Mouse (Mus musculus) left cerebral cortex, postnatal 25 days (tissue): ENCODE data around the gene Slc39a11. TPM values are rescaled to one million over a fixed set of nuclear protein-coding genes. Genes with fewer than 3 reads are reported as not detected.
A peak's percentile ranks its signal among the peaks of the same experiment; 100 is the strongest.

Experiments
- DNase-seq, 2 experiments: peaks; one replicate each; pipeline ENCODE4 v3.0.0; 2022; ENCODE audit warnings: low spot score in 2 of 2, mixed read lengths in 1 of 2
- intact Hi-C: fragments of 180-260 bp; cut with DNase I; formaldehyde crosslinking; loops from one replicate; pipeline ENCODE4 v1.15.1; 2025
- total RNA-seq, 2 experiments: library from RNA; stranded (reverse); gene quantifications; 2 replicates each; pipeline ENCODE4 v1.2.3; 2021

Slc39a11 gene
- total RNA-seq, 2 experiments from 2014 or later, result 11.4 to 13.9 TPM

DNA sequence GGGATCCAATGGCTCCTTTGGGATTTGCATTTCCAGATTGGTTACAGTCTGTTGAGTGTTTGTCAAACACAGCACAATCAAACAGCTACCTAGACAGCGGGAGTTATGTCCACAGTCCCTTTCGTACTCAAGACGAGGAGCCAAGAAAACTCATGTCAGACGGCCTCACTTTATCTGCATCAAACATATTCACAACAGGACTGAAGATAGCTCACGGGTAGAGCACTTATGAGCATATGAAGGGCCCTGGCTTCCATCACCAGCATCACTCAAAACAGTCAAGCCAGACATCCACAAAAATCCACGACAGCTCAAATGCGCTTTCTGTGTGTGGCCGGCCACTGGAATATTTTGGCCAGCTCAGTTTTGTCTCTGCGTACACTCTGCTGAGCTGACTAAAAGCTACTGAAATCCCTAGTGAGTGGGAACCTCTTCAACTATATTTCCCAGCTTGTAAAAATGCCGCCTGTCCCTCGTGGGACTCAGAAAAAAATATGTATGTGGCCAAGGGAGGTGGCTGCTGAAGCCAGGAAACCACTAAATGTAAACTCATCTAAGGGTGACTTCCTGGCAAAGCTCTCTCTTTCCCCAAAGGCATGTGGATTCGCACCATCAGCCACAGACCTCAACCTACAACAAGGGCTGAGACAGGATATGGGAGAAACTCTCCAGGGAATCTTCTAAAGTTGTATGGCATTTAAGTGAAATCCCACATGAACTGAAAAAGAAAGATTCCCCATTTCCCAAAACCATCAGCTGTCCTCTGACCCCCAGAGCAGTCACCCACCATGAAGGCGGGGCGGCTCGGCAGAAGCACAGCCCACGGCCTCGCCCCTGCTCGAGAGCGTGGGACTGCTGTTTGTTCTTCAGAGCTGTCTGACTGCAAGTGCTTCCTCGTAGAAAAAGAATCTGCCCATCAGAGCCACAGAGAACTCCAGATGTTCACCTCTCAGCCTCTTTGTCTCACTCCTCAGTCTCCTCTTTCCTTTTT is 159.1 kb downstream of the Slc39a11 start:
- intact Hi-C loops, result no loop called here
- no peak for DNase-seq

DNA sequence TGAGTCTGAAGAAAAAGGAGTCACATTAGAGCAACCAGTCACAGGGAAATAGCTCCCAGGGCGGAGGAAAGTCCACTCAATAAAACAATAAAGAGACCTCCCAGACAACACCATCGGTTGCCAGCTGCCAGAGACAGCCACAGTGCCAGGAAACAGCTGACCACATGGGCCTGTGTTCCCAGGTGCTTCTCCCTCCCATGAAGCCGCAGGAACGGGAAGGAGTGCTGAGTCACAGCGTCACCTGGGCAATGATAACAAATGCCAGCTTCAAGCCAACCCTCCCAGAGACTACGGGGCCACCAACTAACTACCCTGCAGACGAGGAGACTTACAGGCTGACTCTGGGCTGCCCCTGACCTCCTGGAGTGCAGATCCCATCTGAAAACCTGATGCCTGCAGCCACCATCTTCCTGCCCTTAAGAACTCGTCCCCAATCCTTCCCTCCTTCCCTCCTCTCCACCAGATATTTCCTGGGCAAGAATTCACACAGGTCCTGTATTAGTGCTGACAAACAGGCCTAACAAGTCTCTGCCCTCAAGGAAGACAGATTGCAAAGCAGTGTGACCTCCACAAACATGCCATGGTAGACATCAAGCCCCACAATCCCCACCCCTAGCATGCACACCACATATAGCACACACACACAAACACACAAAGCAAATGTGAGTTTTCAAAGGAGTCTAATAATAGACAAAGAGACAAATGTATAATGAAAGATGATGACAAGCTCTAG is 162.1 kb downstream of the Slc39a11 start:
- DNase-seq, result no peak
- intact Hi-C loops, result no loop called here

DNA sequence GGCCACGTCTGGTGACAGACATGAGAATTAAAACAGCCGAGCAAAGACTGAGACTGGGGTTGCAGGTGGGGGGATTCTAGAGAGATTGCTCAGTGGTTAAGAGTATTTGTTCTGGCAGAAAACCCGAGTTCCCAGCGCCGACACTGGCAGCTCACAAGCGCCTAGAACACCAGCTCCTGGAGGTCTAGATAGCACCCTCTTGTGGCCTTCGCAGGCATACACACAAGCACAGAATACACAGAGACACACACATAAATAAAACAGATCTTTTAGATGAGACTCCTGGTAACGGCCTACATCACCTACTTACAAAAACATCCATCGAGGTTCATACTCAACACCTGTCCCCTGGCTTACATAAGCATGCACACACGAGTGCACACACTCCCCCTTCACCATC is 165.8 kb downstream of the Slc39a11 start:
- intact Hi-C loops, result no loop called here
- DNase-seq, result no peak

DNA sequence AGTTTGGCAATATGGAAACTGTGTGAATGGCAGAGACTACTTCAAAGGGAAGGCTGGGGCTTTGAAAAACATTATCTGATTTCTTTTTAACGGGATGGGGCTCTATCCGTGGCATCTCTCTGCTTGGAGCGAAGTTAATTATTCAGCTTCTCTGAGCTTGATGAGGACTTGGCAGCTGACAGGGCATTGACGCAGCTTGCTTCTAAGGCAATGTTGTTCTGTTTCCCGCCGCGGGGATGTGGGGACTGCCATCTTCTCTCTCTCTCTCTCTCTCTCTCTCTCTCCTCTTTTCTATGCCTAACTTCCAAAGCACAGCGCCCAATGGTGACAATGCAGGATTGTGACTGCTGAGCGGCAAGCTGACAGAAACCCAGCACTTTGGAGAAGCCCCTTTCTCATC is 172.3 kb downstream of the Slc39a11 start:
- DNase-seq, result no peak
- intact Hi-C loops, result no loop called here

DNA sequence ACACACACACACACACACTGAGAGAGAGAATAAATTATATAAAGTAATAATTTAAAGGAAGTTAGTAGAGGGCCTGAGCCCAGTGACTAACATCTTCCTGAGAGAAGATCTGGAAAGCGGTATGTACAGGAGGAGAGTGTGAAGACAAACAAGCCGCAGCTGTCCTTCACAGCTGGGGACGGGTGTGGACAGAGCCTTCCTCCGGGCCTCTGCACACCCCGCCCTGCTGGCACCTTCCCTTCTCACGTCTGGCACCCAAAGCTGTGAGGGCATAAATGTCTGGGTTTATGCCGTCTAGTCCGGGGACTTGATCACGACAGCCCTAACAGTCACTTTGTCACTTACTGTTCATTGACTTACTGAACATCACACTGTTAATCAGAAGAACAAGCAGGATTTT is 173.2 kb downstream of the Slc39a11 start:
- DNase-seq, result no peak
- intact Hi-C loops, result no loop called here

DNA sequence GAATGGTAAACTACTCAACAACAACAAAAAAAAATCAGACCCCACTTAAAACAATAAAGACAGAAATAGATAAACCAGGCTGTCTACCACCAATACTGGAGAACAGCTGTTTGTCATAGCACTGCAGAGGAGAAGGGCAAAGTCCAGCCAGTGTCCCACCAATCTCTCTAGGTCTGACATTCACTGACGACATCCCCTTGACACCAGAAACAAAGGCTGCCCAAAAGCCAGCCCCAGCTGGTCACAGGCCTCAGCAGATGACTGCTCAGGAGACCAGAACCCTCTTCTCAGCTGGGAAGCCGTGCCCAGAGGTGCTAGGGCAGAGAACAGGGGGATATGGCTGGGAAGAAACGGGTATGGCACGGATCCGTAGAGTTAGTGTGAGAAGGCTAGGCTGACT is 174.4 kb downstream of the Slc39a11 start:
- DNase-seq, result no peak
- intact Hi-C loops, result no loop called here

DNA sequence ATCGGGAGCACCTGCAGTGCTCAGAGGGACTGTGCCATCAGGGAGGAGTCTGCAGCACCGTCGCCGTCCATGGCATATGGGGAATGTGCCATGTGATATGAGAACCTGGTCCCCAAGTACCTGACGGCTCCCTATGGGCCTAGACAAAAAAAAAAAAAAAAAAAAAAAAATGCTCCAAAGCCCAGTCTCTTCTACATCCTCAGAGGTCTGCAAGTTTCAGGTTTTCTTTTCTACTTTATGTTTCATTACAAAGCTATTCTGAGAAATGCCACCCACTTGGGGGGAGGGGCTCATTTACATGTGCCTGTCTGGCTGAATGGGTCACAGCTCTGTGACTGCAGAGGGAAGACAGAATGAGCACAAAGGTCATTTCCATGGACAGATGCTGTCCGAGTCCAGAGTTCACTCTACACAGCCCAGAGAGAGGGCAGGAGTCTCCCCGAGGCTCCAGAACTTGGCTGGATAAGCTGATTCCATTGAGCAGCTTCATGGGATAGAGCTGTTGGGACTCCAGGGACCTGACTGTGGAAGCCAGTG is 175.8 kb downstream of the Slc39a11 start:
- intact Hi-C loops, result no loop called here
- no peak for DNase-seq

DNA sequence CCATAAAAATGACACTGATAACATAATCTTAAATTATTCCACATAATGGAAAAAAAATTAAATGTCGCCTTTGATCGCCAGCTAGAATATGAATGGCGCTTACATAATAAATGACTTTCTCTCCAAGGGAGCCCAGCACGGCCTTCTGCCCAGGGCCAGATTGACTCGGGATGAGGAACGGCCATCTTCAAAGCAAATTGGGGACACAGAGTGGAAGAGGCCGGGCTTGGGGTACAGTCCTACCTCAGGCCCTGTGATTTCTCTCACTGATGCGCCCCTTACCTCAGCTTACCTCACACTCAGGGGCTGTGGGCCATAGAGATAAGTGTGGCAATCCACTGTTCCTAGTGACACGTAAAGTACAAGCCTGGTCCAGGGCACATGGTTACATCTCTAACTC is 177.9 kb downstream of the Slc39a11 start:
- no peak for DNase-seq
- intact Hi-C loops, result no loop called here

DNA sequence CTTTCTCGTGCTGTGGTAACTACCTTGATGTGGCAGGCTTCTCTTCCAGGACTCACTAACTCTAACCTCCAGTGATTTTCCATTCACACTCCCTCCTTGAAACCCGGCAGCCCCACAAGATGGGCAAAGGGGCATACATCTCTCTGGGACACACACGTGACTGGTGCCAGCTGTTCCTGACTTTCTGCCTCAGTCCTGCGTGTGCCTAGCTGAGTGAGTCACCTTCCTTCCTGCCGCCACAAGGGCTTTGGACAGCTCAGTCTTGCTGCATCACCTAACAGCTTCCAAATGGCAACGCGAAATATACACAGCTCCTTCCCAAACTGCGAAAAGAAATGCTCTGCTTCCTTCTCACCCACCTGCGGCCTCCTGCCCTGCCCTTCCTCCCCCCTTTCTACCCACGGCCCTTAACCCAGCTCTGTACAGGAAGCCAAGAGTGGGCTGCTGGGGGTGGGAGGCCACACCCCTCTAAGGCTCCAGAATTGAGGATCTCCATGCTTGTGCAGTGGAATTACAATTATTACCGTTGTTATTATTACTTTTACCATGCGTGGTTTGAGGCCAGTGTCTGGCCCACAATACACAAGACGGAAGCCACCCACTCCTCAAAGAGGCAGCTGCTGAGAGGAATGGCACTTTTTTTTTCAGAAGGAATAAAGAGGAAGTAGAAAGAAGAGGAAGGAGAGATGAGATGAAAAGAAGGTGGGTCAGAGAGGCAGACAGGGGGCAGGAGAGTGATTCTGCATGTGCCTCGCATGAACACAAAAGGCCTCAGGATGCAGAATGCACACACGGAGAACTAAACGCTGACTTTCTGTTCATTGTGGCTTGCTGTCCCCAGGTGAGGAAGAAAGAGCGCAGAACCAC is 179.7 kb downstream of the Slc39a11 start:
- DNase-seq, result peak in 1 of 2 experiments; percentile 63
- intact Hi-C loops, result no loop called here

DNA sequence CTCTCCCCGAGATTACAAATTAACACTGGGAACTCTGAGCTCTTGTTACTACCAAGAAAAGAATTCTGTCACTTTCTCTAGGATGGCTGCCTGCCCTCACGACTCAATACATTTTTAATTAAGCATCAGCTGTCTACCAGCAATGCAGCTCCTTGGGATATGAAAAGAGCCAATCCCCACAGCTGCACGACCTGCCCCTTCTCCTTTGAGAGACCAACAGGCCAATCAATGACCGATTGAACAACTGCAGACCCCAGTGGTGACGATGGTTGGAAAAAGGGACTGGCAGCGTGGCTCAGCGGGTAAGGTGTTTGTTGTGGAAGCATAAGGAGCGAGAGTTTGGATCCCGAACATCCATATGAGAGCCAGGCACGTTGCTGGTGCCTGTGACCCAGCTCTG is 181.9 kb downstream of the Slc39a11 start:
- intact Hi-C loops, result no loop called here
- DNase-seq, result no peak

DNA sequence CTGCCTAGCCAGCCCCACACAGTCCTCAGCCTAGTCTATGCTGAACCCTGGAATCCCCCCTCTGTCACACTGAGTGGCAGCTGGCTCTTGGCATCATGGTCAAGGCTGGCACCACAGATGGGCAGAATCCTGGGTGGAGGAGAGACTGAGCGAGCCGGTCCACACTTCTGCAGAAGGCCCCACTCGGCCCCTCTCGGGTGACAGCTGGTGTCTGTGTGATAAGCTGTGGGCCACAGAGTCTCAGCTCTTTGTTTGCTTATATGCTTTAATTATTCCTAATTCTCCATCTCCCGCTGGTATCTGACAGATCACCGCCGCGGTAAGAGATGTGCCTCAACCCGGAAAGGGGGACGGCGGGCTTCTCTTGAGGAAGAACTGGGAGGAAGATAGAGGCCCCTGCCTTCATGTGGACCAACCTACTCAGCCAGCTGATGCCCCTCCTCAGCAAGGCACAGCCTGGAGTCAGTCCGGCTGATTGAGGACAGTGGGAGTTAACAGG is 182.5 kb downstream of the Slc39a11 start:
- DNase-seq, result no peak
- intact Hi-C loops, result no loop called here

DNA sequence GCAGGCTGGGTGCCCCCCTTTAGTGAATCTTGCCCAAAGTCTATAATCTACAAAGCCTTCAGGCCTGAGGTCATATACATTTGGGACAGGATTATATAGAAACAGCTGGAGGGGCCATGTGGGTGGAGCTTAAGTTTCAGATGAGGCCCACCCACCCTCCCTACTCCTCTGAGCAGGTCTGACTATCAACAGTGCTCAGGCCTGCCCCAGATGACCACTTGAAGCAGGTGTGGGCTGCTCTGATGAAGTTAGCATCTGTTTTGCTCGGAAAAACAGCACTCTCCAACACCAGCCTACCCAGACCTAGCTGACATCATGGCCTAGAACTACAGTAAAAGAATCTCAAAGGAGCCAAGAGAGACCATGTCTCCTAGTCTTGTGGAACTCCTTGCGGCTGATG is 189.8 kb downstream of the Slc39a11 start:
- intact Hi-C loops, result no loop called here
- DNase-seq, result no peak

DNA sequence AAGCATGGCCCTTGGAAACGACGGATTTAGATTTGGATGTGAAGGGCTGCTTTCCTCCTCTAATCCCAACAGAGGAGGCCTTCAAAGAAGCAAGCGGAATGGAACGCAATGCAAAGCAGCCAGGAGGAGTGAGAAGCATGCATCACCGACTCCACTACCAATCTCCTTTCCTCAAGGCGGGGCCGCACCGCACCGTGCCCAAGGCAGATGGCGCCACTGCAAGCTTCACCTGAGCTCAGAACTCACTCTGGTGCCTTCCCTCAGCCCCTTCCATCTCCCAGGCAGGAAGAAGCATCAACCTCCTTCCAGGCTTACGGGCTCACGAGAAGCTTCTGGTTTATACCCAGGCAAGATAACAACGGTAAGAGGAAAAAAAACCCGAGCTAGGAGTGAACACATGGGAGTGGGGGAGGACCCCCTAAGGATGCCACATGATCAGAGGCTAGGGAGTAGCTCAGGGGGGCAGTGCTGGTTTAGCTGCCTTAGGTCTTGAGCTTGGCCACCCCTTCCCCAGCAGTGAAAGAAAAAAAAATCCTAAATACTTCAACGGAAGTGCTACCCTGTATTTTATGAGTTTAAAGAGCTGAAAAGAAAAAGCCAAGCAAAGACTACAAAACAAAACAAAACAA is 191.2 kb downstream of the Slc39a11 start:
- DNase-seq, result no peak
- intact Hi-C loops, result no loop called here

DNA sequence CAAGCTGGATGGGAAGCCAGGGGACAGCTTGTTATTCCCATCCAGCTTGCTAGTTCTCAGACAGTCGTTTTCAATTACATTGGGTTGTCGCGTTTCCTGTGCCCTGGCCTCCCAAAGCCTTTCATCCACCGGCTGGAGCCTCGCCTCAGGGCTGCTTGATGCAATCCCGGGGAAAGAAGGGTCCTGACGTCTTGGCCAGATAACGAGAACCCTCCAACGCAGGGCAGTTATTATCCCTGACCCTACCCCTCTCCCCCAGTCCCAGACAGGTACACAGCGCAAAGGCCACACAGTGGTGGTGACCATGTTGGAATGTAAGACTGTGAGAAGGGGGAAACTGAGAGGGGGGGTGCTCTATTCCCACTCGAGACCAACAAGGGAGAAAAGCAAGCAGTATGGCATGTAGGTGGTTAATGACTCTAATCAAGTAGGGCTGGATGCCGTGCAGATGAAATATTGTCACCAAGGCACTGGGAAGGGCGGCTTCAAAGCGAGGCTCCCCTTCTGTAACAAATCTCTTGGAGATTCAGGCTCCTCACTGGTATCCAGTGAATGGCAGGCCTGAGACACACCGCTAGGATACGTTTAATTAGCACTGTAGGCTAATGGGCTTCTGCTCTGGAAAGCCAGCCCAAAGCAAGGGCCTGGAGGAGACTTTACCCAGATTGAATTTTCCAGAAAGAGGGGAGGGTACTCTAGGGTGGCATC is 196.9 kb downstream of the Slc39a11 start:
- no peak for DNase-seq
- intact Hi-C loops, result no loop called here

DNA sequence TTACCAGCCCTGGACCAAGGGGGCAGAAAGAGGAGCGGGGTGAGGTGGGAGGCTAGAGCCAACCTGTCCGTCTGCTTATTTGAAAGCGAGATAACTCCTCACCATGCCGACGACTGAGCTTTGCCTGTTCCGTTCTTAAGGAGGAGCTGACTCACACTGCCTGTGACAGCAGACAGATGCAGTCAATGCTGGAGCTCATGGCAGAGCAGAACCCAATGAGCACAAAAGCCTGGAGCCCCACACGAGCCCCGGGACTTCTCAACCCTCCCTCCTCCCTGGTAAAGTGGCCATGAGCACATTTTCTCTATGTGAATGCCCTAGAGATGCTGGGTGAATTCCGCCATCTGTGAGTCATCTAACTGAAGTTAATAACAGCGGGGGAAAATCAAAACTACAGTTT is 198.6 kb downstream of the Slc39a11 start:
- DNase-seq, result peak; percentile 47 to 56
- intact Hi-C loops, result no loop called here

DNA sequence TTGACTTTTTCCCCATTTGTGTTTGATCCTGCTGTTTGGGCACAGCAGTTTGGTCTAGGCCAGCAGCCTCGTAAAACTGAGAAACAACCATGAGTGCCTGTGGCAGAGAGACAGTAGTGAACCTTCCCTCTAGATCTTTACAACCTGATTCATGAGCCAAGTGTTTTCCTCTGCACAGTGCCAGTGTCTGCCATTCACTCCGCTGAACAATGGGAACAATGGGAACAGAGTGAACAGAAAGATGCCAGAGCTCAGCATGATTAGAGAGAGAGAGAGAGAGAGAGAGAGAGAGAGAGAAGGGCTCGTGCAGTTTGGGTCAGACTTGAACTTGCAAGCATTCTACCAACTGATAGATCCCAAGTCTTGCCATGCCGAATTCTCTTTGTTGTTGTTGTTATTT is 199.2 kb downstream of the Slc39a11 start:
- no peak for DNase-seq
- intact Hi-C loops, result no loop called here

DNA sequence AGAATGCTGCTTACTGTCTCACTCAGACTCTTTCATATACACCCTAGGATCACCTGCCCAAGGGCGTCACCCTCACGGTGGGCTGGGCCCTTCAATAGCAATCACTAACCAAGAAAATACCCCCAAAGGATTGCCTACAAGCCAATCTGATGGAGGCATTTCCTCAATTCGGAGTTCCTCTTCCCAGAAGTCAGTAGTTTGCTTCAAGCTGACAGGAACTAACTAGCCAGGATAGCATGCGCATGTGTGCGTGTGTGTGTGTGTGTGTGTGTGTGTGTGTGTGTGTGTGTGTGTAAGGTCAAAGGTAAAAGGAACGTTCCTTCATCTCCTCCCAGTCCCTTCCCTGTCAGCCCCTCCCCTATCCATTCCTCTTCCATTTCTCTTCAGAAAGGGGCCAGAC is 199.9 kb downstream of the Slc39a11 start:
- no peak for DNase-seq
- intact Hi-C loops, result no loop called here

DNA sequence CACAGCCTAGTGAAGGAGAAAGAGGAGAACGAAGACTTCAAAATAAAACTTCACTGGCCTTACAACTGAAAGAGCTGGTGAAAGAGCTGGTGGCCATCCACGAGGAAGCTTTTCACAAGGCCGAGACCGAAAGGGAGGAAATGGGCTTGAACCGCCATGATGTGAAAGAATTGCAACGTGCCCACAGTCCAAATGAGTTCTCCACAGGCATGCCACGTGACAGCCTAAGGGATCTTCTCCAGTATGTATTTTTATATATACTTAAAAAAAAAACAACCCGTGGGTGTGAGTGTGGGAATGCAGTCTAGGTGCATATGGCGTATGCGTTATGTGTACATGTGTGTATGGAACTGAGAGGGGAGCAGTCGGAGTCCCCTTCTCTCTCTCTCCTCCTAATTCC is 207.8 kb downstream of the Slc39a11 start:
- DNase-seq, result peak in 1 of 2 experiments; percentile 52
- intact Hi-C loops, result no loop called here
